Mouse (Mus musculus) heart, postnatal 36 days (tissue): Measurements from ENCODE around the gene Gm20388. TPM values are rescaled to one million over a fixed set of nuclear protein-coding genes. Genes with fewer than 3 reads are reported as not detected.

Experiments
- DNase-seq, 2 experiments: peaks; one replicate each; pipeline ENCODE4 v3.0.0; 2021 to 2022
- intact Hi-C: fragments of 180-260 bp; cut with DNase I; formaldehyde crosslinking; loops from one replicate; pipeline ENCODE4 v1.15.1; 2025
- total RNA-seq, 2 experiments: library from RNA; stranded (reverse); gene quantifications; 2 replicates each; pipeline ENCODE4 v1.2.3; 2021

Gm20388 gene
- total RNA-seq, 2 experiments from 2014 or later, result 3.5 to 4.9 TPM

DNA sequence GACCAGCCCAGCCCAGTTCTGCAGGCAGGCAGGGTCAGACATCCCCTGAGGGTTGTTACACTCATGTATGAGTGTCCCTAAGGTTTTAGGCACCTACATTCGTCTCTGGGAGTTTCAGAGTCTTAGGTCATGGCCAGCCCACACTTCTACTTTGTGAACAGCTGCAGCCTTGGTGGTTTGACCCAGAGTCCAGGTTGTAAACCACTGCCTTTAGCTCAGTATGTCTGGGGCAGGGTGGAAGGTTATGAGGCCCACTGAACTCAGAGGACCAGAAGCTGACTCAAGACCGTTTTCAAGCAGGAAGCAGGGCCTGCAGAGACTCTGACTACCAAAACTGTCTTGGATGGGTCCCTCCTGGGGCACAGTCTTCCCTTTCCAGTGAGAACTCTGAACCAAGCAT is 829.9 kb downstream of the Gm20388 start:
- intact Hi-C loops, result no loop called here

DNA sequence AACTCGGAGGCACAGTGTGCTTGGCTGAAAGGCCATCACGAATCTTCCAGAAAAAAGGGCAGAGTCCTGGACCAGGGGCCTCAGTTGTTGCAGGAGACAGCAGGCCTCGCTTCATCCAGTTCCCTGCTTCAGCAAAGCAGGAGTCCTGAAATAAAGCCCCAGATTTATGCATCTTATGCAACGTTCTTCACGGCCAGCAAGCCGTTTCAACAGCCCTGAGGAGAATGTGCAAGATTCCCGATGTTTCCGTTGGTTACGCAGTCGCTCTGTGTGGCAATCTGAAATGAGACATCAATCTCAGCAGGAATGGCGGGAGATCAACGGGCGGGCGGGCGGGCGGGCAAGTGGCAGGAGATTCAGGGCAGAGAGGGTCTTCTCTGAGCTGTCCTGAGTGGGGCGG is 830.4 kb downstream of the Gm20388 start:
- intact Hi-C loops, result no loop called here
- DNase-seq, result no peak

More for the DNA sequence above, 829.9 kb downstream of the Gm20388 start:
- DNase-seq, result no peak

DNA sequence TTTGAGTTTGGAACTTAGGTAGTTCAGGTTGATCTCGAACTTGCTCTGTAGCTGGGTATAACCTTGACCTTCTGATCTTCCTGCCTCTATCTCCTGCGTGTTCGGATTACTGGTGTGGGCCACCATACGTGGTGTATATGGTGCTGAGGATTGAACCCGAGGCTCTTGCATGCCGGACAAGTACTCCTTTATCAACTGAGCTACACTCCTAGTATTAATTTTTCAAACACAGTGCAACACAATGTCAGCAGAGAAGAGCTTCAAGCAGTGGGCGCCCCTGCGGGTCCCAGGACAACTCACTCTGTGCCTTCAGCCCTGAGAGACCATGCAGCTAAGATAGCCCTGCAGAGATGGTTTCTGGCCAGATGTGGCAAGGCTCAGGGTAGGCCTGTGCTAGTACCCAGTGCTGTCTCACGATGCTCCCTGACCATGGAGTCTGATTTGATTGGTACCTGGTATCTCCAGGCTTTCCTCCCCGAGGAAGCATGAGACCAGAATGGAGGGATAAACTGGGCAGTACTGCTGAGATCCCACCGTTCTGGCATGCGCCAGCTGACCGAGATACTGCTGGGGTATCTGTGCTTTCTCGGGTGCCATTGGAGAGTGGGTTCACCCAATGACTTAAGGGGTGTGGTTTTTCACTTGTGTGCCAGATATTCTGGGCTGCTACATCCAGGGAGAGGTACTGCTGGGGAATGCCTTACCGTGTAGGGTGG is 831.3 kb downstream of the Gm20388 start:
- intact Hi-C loops, result no loop called here
- no peak for DNase-seq

DNA sequence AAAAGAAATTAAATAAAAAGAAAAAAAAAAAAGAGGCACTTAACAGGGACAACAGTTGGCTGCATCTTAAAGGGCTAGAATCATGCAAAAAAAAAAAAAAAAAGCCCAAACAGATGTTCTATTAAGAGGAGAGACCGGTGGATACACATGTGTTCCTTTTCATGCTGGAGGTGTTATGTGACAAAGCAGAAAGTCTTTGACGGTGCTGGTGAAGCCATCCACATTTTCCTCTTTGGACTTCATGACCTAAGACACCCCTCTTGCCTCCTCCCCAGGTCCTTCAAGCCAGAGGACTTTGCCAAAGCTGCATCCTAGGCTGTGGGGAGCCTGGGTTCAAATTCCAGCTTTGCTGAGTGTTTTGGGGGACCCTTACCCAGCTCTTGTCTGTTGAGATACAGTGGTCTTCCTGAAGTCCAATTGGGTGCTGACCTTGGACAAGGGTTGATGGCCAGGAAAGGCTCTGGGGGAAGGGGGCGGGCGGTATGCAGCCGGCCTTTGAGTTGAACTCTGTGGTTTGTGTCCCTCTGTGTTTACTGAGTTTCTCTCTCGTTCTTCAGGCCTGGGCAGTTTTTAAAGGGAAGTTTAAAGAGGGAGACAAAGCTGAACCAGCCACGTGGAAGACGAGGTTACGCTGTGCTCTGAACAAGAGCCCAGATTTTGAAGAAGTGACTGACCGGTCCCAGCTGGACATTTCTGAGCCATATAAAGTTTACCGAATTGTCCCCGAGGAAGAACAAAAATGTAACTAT is 832.7 kb downstream of the Gm20388 start:
- DNase-seq, result peak in 1 of 2 experiments; percentile 37
- intact Hi-C loops, result no loop called here

DNA sequence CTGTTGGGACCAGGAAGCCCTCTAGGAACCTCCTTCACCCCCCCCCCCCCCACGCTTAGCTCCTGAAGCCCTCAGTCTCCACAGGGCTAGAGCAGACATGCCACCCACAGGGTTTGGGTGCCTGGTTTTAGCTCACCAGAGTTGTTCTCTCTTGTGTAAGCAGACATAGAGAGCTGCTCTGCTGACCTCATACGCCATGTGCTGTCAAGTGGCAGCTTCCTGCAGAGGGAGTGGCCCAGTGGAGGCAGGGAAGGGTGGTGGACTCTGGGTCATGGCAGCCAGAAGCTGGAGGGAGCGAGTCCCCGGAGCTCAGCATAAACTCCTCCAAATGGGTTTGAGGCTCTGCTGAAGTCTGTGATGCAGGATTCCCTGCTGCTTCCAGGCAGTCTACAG is 833.3 kb downstream of the Gm20388 start:
- peak in 1 of 2 experiments; percentile 45 for DNase-seq
- intact Hi-C loops, result no loop called here

DNA sequence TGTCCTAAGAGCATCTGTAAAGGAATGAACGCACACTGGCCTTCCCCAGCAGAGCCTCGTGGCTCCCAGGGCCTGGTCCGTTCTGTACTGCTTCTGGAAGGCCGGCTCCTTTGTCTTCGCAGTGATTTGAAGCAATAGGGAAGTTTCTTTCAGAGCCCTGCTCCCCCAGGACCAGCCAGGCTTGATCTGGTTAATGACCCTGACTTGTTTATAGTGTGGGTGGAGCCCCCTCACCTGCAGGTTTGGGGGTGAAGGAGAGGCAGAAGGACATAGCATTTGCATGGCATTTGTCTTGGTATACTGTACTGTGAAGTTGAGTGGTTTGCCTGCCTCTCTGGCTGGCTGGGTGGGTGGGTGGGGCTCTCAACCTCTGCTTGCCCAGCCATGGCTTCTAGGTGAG is 833.8 kb downstream of the Gm20388 start:
- DNase-seq, result no peak

DNA sequence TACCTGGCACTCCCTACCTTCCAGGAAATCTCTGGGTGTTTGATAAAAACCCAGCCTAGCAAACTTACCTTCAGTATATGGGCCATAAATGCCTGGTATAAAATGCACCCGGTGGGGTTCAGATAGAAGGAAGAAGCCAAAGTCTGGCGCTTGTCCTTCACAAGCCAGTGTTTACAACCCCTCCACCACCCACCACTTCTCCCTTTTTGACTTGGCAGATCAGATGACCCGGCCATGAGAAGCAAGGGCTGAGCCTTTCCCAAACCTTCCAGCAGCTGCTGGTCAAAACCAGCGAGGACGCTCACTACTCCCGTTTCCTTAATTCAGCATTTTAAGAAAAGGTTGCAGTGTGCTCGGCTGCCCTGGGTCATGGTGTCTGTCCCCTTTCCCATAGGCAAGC is 834.6 kb downstream of the Gm20388 start:
- DNase-seq, result no peak
- intact Hi-C loops, result no loop called here

More for the DNA sequence above, 833.8 kb downstream of the Gm20388 start:
- intact Hi-C loops, result no loop called here

DNA sequence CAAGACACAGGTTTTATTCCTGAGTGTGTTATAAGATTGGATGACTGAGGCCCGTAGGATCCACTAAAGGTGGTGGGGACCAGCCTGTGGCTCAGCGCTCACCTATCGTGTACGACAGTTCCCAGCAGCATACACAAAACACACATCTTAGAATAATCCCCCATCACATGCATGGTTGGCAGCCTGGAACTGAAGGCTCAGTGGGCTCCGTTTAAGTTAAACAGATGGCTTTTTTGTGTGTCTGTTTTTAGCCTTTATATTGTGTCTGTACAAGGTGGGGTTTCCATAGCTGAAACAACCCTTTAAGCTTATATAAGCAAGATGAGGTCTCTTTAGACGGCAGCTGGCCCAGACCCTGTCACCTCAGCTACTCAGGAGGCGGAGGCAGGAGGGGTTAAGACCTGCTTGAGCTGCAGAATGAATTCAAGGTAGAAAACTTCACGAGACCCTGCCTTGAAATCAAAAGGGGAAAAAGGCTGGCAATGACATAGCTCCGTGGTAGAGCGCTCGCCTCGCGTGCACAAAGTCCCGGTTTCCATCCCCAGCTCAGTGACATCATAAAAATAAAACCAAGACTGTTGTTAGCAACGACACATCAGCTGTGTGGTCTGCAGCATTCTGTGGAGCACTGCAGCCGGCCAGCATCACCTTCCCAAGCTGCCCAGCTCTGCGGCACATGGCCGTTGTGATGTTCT is 835.5 kb downstream of the Gm20388 start:
- intact Hi-C loops, result no loop called here
- DNase-seq, result no peak

DNA sequence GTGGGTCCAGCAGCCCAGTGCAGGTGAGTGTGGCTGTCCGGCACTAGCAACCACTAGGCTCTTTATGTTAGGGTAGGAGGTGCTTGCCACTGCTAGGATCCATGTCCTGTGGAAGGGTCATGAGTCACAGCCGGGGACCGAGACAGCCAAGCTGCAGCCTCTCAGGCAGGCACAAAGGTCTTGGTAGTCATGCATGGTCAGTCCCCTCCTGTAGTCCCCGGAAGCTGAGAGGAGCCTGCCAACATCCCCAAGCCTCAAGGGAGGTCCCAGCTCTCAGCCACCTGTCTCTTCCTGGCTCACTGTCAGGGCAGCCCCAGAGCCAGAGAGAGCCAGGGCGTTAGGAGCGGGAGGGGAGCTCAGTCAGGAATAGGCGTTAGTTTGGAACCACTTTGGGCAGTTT is 836.6 kb downstream of the Gm20388 start:
- DNase-seq, result no peak
- intact Hi-C loops, result no loop called here

DNA sequence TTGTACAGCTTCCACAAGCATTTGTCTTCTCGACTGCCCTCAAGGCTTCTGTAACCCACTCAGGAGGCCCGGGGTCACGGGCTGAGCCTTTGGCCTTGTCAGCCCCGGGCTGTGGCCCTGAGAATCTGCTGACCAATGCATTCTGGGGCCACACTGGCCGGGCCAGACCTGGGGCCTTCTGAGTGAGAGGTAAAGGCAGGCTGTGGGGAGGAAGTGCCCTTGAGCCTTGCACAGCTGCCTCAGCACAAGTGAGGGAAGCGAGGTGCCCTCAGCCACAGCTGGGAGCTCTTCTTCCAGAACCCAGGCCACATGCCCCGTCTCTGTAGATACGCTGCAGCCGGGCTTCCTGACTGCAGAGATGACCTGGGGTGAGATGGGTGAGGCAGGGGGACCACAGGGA is 840.0 kb downstream of the Gm20388 start:
- DNase-seq, result no peak
- intact Hi-C loops, result no loop called here

DNA sequence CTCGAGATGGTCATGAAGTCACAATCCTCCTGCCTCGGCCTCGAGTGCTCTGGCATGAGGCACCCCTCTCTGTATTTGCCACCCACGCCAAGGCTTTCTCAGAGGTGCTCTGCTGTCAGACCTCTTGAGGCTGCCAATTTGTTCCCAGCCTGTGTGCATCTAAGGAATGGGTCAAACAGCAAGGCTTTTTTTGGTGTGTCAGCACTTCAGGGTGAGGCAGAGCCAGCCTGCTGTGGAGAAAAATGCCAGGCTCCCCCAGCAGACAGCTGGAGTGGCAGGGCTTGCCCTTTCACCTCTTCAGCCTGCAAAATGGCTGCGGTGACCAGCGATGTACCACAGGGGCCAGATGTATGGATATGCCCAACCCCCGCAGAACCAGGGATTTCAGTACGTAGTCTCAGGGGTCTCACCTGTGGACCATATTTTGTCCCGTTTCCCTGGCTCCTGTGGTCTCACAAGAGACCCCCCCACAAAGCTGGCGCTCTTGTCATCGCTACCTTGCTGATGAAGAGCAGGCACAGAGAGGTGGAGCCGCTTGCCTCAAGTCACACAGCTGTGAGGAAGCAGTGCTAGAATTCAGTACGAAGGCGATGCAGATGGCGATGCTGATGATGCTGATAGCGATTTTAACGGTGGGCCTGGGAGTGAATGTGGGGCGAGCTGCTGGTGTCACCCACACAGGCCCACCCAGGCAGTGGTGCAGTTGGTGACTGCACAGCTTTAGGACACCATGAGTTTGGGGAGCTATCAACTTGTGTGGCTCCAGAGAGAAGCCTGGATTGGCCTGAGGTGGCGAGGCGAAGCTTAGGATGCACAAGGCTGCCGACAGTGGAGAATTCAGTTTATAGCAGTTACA is 840.8 kb downstream of the Gm20388 start:
- intact Hi-C loops, result no loop called here
- no peak for DNase-seq

DNA sequence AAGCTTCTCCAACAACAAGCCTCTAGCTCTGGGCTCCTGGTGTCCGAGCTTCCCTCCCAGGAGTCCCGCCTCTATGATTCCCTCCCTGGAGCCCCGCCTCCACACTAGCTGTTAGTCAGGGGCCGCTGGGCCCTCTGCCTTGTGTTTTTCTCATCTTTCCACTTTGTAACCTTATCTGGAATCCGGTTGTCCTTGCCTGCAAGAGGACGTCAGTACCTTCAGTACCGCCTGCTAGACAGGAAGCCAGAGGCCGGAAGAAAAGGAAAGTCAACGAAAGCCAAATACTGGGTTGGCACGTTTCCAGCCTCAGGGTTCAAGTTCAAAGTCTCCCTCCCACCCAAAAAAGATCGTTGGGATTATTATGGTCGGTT is 841.4 kb downstream of the Gm20388 start:
- DNase-seq, result peak; percentile 68 to 70
- intact Hi-C loops, result no loop called here

DNA sequence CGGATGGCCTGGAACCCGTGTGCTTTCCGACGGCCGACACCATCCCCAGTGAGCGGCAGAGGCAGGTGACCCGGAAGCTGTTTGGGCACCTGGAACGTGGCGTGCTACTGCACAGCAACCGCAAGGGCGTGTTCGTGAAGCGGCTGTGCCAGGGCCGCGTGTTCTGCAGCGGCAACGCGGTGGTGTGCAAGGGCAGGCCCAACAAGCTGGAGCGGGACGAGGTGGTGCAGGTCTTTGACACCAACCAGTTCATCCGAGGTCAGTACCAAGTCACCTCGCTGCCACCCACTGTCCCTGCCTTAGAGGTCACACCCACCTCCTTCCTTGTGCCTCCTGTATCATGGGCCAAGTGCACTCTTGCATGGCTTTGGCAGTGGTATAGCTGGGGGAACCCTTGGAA is 842.8 kb downstream of the Gm20388 start:
- no peak for DNase-seq
- intact Hi-C loops, result no loop called here

DNA sequence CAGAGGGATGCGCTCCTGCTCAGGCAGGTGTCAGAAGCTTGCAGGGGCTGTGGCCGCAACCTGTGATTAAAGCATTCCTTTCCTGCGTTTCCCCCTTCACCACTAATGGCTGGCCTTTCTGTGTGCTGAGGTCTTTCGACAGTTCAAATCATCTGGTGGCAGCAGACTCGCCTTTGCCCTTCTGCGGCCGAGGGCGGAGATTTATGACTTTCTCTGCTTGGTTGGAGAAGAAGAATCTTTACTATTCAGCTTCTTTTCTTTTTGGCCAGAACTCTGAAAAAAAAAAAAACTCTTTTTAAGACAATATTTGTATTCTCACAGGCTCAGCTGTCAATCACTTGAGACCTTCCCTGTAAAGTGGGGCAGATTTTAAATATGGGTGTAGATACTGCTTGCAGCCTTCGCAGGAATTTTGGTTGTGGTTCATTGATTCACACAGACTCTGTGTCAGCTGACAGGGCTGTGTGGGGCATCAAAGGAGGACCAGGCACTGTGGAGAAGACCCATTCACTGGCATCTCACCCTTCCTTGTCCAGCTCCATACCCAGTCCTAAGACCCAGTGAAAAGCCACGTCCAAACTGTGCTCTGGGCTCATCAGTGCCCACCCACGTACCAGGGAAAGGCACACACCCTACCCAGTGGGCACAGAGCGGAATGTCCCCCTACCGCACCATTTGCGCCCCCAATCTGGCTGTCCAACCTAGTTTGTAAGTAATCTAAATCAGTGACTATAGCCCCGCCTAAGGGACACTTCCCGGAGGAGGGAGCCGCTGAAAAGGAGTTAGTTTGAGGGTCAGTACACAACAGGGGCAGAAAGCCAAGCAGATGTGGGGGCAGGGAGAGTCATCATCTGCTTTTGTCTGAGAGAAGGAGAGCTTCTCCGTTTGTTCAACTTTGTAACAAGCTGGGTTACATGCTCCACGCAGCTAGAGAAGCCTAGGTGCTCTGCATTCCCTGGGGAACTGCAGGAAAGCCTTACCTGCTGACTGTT is 845.0 kb downstream of the Gm20388 start:
- no peak for DNase-seq
- intact Hi-C loops, result no loop called here

DNA sequence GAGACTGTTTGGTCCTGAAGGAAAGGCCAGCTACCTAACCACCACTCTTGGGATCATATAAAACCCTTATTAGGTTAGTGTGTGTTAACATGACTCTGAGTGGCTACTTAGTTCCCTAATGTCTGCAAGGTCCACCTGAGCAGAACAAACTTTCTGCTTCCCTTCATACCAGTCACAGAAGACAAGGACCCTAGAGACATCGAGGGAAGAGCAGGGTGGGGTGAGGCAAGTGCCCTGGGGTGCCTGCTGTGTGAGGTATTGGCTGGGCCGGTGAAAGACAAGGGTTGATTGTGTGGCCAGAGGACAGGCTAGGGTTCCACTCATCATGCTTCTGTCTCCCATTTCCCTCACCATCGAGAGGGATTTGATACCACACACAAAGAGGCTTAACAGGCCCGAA is 847.4 kb downstream of the Gm20388 start:
- intact Hi-C loops, result no loop called here
- DNase-seq, result no peak

DNA sequence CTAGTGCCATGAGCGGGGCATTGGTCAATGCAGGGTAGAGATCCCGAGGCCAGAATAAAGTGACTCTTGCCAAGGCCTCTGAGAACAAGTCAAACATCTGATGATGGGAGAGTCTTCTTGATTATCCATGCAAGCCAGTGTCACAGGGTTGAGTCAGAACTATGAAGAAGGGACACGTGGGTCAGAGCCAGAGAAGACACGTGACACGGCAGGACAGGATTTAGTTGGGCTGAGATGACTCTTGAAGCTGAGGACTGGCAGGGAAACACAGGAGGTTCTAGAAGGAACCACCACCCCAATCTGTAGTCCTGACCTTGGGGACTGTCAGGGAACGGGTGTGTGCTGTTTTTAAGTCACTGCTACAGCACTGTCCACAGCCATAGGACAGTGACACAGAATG is 849.2 kb downstream of the Gm20388 start:
- intact Hi-C loops, result no loop called here
- no peak for DNase-seq

DNA sequence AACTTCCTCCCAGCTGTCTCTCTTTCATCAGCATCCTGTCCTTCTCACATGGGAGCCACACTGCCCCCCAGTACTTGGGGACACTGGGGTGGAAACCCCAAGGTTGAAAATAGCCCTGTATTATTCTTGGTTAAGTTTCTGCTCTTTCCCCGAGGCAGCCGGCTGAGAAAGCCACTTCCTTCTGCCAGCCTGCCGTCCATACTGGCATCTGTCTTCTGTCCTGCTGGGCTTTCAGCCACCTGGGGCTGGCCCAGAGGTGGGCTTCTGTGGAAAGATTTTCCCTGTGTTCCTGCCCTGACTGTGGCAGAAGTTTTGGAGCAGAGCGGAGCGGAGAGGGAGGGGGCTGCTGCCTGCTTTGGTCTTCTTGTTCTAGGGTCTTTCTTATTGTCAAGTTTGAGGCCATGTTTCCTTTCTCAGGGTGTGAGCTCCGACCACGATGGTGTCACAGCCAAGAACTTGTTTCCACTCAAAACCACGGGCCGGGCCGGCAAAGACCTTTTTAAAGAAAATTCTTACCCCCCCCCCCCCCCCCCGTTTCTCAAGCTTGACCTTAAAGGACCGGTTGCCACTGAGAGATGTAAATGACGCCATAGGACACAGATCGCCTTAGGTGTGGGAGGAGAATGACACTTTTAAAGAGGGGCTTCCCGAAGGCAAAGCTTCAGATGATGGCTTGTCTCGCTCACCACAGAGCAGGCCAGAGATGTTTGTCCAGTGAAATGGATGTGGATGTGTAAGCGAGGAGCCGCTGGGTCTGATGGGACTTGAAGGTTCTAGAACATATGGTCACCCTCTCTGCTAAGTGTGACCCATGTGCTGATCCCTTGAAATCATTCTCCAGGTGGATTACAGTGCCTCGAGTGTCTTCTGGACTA is 849.9 kb downstream of the Gm20388 start:
- intact Hi-C loops, result no loop called here
- DNase-seq, result no peak

DNA sequence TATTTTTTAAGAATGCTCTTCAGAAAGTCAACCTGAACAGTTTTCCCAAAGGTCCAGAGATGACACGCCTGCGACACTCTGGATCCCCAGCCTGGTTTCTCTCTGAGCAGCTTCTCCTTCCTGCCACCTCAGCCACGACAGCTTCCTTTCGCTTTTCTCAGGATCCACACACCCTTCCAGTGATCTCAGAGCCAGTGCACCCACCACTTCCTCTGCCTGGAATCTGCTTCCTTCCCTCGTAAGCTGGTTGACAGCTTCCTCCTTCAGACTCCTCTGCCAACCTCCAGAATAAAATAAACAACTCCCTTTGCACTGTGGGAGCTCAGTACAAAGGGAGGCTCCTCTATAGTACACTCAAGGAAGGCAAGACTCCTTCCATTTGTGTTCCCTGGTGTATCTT is 852.6 kb downstream of the Gm20388 start:
- no peak for DNase-seq
- intact Hi-C loops, result no loop called here

DNA sequence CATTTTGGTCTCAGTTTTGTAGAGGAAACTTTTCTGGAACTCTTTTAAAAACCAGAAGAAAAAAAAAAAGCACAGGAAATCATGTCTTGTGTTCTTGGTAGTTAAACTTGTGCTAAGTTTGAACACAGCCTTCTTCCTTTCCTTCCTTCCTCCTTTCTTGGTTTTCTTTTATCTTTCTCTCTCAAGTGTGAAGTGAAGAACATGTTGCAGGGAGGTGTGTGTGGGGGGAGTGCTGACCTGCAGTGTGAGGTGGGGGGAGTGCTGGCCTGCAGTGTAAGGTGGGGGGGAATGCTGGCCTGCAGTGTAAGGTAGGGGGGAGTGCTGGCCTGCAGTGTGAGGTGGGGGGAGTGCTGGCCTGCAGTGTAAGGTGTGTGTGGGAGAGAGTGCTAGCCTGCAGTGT is 854.0 kb downstream of the Gm20388 start:
- intact Hi-C loops, result no loop called here
- no peak for DNase-seq
